Mouse (Mus musculus): ENCODE data around the gene Limd2.

Gene Limd2

GRCm38 (mm10) chr11:106174372-106174771 is 13.7 kb upstream of the Limd2 start:
- no peak for DNase-seq (ENCODE audit: extremely low read depth, low read depth)

- DNase-seq (ENCODE audit: extremely low read depth, low read depth), result peak; percentile 39
Measured at GRCm38 (mm10) chr11:106173228-106173627, 12.6 kb upstream of the Limd2 start.

DNA sequence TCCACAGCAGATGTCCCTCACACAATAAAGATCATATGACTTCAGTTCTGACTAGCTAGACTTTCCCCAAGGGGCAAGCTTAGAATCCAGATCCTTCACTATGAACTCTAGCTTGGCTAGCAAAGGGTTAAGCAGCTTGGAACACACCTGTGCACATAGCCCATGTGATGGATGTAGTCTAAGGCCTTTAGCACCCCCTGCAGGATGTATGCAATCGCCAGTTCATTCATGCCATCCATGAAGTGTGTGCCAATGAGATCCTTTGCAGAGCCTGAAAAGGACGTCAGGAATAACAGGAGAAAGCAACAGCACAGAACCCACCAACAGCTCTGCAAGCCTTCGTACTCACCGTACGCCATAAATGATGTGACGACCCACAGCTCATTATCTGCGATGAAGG is 10.1 kb upstream of the Limd2 start:
- no peak for DNase-seq (ENCODE audit: extremely low read depth, low read depth)

GRCm38 (mm10) chr11:106167435-106167834 is 6.8 kb upstream of the Limd2 start:
- DNase-seq (ENCODE audit: extremely low read depth, low read depth), result no peak

- no peak for DNase-seq (ENCODE audit: extremely low read depth, low read depth)
Measured at GRCm38 (mm10) chr11:106164601-106165180, 4.0 kb upstream of the Limd2 start.

- no peak for DNase-seq (ENCODE audit: extremely low read depth, low read depth)
Measured at GRCm38 (mm10) chr11:106163546-106163945, 2.9 kb upstream of the Limd2 start.

- DNase-seq (ENCODE audit: extremely low read depth, low read depth), result no peak
Measured at GRCm38 (mm10) chr11:106162237-106162636, 1.6 kb upstream of the Limd2 start.

GRCm38 (mm10) chr11:106159921-106160840 is 479 bp downstream of the Limd2 start:
- DNase-seq (ENCODE audit: extremely low read depth, low read depth), result peak; percentile 36

- DNase-seq (ENCODE audit: extremely low read depth, low read depth), result peak; percentile 49
Measured at GRCm38 (mm10) chr11:106159216-106159920, 1.3 kb downstream of the Limd2 start.

DNA sequence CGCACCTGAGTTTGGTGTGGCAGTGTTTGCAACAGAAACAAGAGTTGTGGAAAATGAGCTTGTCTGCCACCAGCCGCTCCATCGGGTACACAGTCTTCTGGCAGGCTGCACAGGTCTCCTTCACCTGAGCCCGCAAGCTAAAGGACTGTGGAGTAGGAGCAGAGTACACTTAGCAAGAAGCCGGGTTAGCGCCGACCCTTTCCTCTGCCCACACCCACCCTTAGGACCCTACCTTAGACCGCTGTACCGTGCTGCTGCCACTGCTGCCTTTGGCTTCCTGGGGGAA is 1.8 kb downstream of the Limd2 start:
- no peak for DNase-seq (ENCODE audit: extremely low read depth, low read depth)

- no peak for DNase-seq (ENCODE audit: extremely low read depth, low read depth)
Measured at GRCm38 (mm10) chr11:106158081-106158929, 2.4 kb downstream of the Limd2 start.

DNA sequence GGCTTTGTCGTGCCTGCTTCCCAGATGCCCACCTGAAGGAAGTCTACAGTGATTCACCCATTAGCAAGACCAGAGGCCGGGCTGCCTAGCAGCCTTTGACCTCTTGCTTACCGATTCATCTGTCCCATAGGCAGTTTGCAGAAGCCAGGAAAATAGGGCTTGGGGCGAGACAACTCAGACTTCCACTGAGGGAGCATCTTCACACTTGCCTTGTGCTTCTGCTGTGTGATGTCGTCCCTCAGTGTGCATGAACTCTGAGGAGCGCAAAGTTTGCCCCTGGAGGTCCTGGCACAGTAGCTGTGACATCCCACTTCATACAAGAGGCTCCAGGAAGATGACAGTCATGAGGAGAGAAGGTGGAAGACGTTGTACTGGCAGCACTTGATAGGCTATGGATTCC is 3.5 kb downstream of the Limd2 start:
- no peak for DNase-seq (ENCODE audit: extremely low read depth, low read depth)

DNA sequence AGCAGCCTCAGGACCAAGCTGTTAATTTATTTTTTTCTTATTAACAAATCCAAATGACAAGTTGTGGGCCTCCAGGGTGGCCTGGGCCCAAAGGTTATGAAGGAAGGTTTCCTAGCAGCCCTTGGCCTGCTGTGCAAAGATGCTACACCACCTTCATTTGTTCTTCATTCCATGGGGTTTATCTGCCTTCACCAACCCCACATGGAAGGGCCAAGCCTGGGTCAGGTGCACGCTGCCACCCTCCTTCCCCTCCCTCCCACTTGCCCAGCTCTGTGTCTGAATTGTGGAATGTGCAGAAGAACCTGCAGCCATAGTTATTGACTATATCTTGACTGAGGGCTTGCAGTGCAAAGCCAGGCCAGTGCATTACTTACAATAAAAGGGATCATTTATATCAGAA is 4.4 kb downstream of the Limd2 start:
- no peak for DNase-seq (ENCODE audit: extremely low read depth, low read depth)

DNA sequence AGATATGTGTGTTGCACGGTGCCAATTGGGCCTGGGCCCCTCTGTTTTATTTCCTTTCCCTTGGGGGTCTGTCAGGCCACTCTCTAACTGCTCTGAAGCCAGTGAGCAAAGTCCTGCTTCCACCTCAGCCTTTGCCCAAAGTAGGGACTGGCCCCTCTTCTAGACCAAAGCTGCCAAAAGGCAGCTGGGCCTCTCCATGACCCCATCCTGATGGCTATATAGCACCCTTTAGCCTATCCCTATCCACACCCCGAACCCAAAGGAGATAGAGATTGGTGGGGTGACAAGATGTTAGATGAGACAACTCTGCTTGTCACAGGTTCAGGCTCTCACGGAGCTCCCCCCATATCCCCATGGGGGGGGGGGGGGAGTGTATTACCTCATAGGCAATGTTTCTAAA is 4.9 kb downstream of the Limd2 start:
- DNase-seq (ENCODE audit: extremely low read depth, low read depth), result no peak

- no peak for DNase-seq (ENCODE audit: extremely low read depth, low read depth)
Measured at GRCm38 (mm10) chr11:106154770-106155169, 5.9 kb downstream of the Limd2 start.

- DNase-seq (ENCODE audit: extremely low read depth, low read depth), result no peak
Measured at GRCm38 (mm10) chr11:106154091-106154490, 6.6 kb downstream of the Limd2 start.

GRCm38 (mm10) chr11:106152132-106152531 is 8.5 kb downstream of the Limd2 start:
- no peak for DNase-seq (ENCODE audit: extremely low read depth, low read depth)

DNA sequence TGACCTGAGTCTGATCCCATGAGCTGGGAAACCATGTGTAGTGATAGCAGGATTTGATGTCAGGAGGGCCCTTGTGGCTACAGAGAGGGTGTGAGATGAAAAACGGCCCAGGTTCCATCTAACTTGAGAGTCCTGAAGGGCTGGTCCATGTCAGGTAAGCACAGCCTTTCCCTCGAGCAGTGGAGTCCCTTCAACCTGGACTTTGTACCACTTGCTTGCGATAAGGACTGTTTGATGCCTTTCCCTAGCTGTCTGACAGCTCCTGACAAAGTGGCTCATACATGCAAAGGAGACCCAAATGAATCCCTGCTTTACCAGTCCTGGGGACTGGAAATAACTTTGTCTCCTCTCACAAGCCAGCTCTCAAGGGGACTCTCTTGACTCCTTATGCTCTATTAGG is 9.4 kb downstream of the Limd2 start:
- DNase-seq (ENCODE audit: extremely low read depth, low read depth), result no peak

DNA sequence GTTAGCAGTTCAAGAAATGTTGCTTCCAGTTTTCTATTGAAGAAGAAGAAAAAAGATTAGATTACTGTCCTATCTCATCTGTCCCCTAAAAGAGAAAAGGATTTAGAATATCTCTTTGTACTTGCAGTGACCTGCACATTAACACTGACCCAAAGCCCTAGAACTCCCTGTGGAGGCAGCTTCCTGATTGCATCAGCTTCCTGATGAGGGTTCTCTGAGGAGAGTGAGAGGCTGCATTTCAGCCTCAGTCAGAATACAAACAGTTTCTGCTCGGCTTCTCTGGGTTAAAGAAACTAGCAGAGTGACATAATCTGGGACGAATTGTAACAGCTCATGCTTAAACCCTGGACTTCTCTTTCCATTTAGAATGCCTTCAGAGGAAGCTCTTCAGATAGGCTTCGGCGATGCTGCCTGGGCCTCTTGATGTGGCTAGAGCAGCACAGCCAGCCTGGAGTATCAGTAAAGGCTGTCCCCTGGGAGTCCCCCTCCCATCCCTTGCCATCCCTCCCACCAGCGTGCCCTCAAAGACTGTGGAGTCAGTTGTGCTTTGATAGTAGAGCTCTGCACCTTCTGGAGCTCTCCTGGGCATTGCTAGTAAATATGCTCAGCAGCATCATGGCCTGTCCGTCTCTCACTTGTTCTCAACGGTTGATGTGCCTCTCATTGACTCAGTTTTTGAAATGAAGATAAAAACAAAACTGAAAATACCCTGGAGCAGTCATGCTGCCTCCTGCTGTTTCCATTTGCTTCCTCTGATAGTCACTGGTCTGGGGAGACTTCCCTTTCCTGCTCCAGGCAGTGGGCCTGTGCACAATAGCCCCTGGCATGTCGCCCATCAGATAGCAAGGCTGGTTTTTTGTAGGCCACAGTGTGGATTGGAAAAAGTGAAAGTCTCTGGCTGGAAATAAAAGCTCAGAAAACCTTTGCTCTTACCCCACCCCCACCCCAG is 25.8 kb downstream of the Limd2 start:
- DNase-seq (ENCODE audit: extremely low read depth, low read depth), result peak; percentile 96

DNA sequence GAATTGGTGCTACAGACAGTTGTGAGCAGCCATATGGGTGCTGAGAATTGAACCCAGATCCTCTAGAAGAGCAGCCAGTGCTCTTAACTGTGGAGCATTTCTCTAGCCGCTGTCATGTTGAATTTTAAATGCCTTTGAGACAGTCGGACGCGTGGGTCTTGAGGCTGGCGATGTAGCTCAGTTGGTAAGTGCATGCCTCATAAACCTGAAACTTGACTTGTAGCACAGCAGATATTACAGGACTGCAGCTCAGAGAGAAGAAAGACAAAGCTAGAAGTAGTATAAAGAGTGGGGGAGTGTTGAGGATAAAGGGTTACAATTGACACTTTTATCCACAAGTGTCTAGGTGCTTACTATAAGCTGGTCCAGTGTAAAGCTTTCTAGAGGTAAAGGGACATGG is 28.1 kb downstream of the Limd2 start:
- DNase-seq (ENCODE audit: extremely low read depth, low read depth), result no peak
